Mouse (Mus musculus): Measurements from ENCODE around the gene Wdr12. TPM values are rescaled to one million over a fixed set of nuclear protein-coding genes. Genes with fewer than 3 reads are reported as not detected.

Gene Wdr12
- polyA plus RNA-seq, 1 experiment from 2014 or later = 24.2 TPM

DNA sequence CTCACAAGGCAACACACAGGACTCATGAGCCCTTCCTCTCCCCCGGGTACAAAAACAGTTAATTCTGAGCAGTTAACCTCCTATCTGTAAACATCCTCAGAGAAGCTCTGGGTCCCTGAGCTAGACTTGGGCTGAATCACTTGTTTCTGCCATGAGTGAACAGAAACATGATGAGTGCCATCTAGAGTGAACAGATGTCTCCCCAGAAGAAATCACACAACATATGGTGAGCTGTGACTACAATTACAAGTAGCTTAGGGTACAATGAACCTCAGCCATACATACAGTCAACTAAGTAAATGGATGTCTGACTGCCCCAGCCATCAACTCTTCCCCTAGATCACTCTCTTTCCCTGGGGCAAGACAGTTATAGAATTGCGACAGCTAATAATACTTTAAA lies 63.4 kb downstream of the Wdr12 start:
- Histone ChIP-seq H3K27me3 (ENCODE audit: control insufficient read depth, insufficient read depth, low read depth, low read length) (no peaks in the 10 kb centered on the region), H3K9ac (ENCODE audit: low read depth, low read length) (no peak overlapping the region)

More for the DNA sequence above, 63.4 kb downstream of the Wdr12 start:
- no peak for ATAC-seq (ENCODE audit: low read depth)
- Histone ChIP-seq H3K4me3 (ENCODE audit: low read depth, low read length) (no peak overlapping the region), H3K9me3 (replicated peaks; ENCODE audit: control insufficient read depth, low read length) (no peaks in the 10 kb centered on the region), H3K4me1 (ENCODE audit: control insufficient read depth, low read depth, low read length) (no peaks in the 10 kb centered on the region), H3K4me2 (ENCODE audit: low read depth, low read length) (no peak overlapping the region), H3K27ac (ENCODE audit: low read length) (no peak overlapping the region), H3K36me3 (ENCODE audit: control insufficient read depth, insufficient read depth) (no peaks in the 10 kb centered on the region)
- WGBS (ENCODE audit: insufficient replicate concordance) = 81% methylated on average over 2 of the region's 2 CpGs

Other genes with a start within 250 kb of the Wdr12 start
- gene Fam117b, start 185.6 kb downstream of the Wdr12 start, polyA plus RNA-seq (2015; fragmentation: Nextera tagmentation; extraction: Ambion mirVana) = 1.0 and 1.1 TPM in 2 replicates
- 0.11 and 0.14 TPM in 2 replicates for gene Ica1l, start 55.5 kb downstream of the Wdr12 start, polyA plus RNA-seq (2015; fragmentation: Nextera tagmentation; extraction: Ambion mirVana)
- gene Carf, start 398 bp downstream of the Wdr12 start, polyA plus RNA-seq (2015; fragmentation: Nextera tagmentation; extraction: Ambion mirVana) = 1.9 TPM in 2 replicates
- 1.3 and 1.6 TPM in 2 replicates for gene Nbeal1, start 82.0 kb upstream of the Wdr12 start, polyA plus RNA-seq (2015; fragmentation: Nextera tagmentation; extraction: Ambion mirVana)
- gene Cyp20a1, start 244.7 kb upstream of the Wdr12 start, polyA plus RNA-seq (2015; fragmentation: Nextera tagmentation; extraction: Ambion mirVana) = 9.0 and 10.0 TPM in 2 replicates

Data from liver, embryonic 16.5 days (tissue).